Mouse (Mus musculus) liver, embryonic 16.5 days (tissue): ENCODE results near the gene Tiam1. TPM values are rescaled to one million over a fixed set of nuclear protein-coding genes. Genes with fewer than 3 reads are reported as not detected.

ENCODE experiments used
- ATAC-seq: fragments of 200-750 bp; cut with Nextera tagmentation; 2 replicates; pipeline ENCODE4 v1.8.0; 2017; ENCODE audit warnings: low read depth, mild to moderate bottlenecking, moderate number of reproducible peaks, moderate library complexity
- H3K27ac ChIP-seq: fragments of 300-500 bp; sonication (generic); 2 replicates; pipeline ENCODE4 v1.5.1; 2014; ENCODE audit warnings: mild to moderate bottlenecking, low read length
- H3K27me3 ChIP-seq: fragments of 300-500 bp; sonication (generic); 2 replicates; pipeline ENCODE4 v1.6.1; 2014; ENCODE audit warnings: low read depth, low read length, mixed read lengths; ENCODE audit not compliant: control insufficient read depth, insufficient read depth
- H3K36me3 ChIP-seq: fragments of 300-500 bp; sonication (generic); 2 replicates; pipeline ENCODE4 v1.6.1; 2014; ENCODE audit warnings: mild to moderate bottlenecking; ENCODE audit not compliant: control insufficient read depth, insufficient read depth
- H3K4me1 ChIP-seq: fragments of 300-500 bp; sonication (generic); 2 replicates; pipeline ENCODE4 v1.6.1; 2014; ENCODE audit warnings: low read depth, low read length, mixed read lengths; ENCODE audit not compliant: control insufficient read depth
- H3K4me2 ChIP-seq: fragments of 300-500 bp; sonication (generic); 2 replicates; pipeline ENCODE4 v1.6.1; 2014; ENCODE audit warnings: low read depth, low read length, mixed read lengths
- H3K4me3 ChIP-seq: fragments of 300-500 bp; sonication (generic); 2 replicates; pipeline ENCODE4 v1.5.1; 2014; ENCODE audit warnings: low read depth, mild to moderate bottlenecking, low read length
- H3K9ac ChIP-seq: fragments of 300-500 bp; sonication (generic); 2 replicates; pipeline ENCODE4 v1.6.1; 2014; ENCODE audit warnings: low read depth, low read length
- H3K9me3 ChIP-seq: fragments of 300-500 bp; sonication (generic); replicated peaks from 2 replicates; pipeline ENCODE4 v1.6.1; 2016; ENCODE audit warnings: low read length; ENCODE audit not compliant: control insufficient read depth
- WGBS: fragments of 180-500 bp; shearing (Covaris S2); extraction: QIAGEN DNeasy Blood & Tissue Kit; methylation state at CpG from one replicate; pipeline ENCODE4 v1.1.7; 2014; ENCODE audit not compliant: insufficient replicate concordance; 5-methylcytosine and 5-hydroxymethylcytosine counted together
- polyA plus RNA-seq: library from polyadenylated mRNA; unstranded; fragments of >200 nt; fragmentation: Nextera tagmentation; extraction: Ambion mirVana; gene quantifications from 2 replicates; pipeline ENCODE4 v1.2.1, GENCODE M21; 2015

The Tiam1 gene
- polyA plus RNA-seq, 1 experiment from 2014 or later: 4.2 TPM

DNA sequence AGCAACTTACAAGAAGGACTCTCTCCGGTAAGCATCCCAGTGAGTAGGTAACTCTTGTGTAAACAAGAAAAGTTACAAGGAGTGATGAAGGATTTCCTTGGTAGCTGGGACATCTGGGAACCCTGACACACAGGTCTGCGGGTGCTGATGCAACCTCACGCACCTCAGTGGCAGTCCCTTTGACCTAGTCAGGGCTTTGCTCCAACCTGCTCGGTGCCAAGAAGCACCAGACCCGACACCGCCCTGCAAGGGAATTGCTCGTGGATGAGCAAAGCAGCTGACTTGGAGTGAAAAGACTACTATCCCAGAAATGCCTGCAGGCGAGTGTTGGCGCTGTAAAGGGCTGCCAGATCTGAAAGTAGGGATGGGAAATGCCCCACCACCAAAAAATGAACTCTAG is 168.1 kb downstream of the Tiam1 start:
- H3K36me3 ChIP-seq: no peaks in the 10 kb centered on the region
- ATAC-seq: no peak
- no peak overlapping the region for H3K27ac ChIP-seq
- 73% methylated on average over 9 of the region's 9 CpGs for WGBS
- no peaks in the 10 kb centered on the region for H3K4me1 ChIP-seq
- no peak overlapping the region for H3K4me3 ChIP-seq
- H3K4me2 ChIP-seq: no peak overlapping the region
- H3K27me3 ChIP-seq: no peaks in the 10 kb centered on the region
- no peaks in the 10 kb centered on the region for H3K9me3 ChIP-seq
- no peak overlapping the region for H3K9ac ChIP-seq

DNA sequence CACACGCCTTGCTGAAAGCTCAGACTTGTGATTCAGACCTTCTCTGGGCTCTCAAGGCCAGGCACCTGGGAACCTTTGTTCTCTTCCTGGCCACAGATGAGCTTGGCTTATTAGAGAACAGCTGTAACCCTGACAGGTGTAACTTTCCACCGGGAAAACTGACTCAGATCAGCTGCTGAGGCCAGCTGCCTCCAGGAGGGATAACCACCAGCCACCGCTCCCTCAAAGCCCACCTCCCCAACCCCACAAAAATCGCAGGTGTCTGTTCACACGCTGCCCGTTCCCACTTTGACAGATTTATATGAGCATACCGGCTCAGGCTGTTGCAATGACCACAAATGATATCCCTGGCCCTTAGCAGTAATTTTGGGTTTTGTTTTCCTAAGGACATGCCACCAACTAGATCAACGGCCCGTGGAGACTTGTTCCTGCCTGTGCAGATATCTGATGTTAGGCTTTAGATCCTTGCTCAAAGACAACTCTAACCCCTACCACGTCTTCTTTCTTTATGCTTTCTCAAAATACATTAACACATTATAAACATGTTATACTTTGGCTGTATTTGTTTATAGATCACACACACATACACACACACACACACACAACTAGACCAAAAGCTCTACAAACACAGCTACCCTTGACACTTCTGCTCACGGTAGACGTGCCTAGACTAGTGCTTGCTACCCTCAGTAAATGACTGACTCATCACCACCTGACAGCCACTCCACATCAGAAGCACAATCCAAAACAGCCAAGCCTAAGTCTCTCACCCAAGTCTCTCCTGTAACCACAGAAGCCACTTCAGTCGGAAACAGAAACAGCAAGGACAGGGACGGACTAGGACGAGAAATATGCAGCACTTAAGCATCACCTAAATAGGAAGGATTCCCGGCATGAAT is 169.5 kb downstream of the Tiam1 start:
- no peak overlapping the region for H3K27ac ChIP-seq
- H3K9me3 ChIP-seq: no peaks in the 10 kb centered on the region
- H3K9ac ChIP-seq: no peak overlapping the region
- H3K4me3 ChIP-seq: no peak overlapping the region
- 61% methylated on average over 16 of the region's 16 CpGs for WGBS
- H3K36me3 ChIP-seq: no peaks in the 10 kb centered on the region
- H3K4me1 ChIP-seq: no peaks in the 10 kb centered on the region
- H3K4me2 ChIP-seq: no peak overlapping the region
- no peaks in the 10 kb centered on the region for H3K27me3 ChIP-seq
- no peak for ATAC-seq

DNA sequence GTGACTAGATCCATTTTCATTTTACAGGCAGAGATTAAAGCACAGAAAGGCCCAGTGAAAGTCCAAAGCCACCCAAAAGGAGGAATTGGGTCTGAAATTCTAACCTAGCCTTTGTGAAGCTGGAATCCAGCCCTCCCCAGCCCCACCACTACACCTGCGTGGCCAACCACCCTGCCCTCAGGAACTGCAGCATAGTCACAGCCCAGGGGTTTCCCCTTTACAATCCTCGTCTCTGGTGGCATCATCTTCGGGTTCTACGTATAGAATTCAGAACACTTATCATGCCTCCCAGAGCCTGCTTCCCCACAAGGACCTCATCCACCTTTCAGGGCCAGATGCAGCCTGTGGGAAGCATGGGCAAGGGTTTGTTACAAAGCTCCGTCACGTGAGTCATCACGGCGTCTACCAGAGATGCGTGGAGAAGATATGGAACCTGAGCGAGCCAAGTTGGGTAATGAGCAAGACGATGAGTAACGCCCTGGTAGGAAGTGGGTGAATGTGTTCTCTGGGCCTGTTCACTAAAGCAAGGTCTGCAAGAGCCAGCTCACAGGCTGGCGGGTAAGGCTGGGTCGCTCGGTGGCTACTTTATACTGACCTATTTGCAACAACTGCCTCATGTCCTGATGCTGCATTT is 170.6 kb downstream of the Tiam1 start:
- Histone ChIP-seq H3K4me3 (no peak overlapping the region), H3K27me3 (no peaks in the 10 kb centered on the region), H3K4me1 (no peaks in the 10 kb centered on the region), H3K36me3 (no peaks in the 10 kb centered on the region), H3K9me3 (no peaks in the 10 kb centered on the region), H3K9ac (no peak overlapping the region), H3K27ac (no peak overlapping the region), H3K4me2 (no peak overlapping the region)
- WGBS: 45% methylated on average over 15 of the region's 15 CpGs
- ATAC-seq: no peak

DNA sequence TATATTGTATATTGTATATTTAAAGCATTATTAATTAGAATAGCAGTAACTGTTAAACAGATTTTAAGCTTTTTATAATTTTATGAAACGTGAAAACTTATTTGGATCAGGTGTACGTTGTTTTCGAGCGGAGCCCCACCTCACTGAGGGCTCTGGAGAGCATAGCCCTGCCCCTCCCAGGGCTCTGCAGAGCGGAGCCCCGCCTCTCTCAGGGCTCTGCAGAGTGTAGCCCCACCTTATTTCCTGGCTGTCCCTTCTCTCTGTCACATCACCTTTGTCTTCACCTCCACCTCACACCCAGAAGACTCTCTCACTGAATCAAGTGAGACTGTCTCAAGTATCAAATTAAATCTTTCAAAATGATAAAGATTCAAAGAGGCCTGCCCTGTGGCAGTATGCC is 171.6 kb downstream of the Tiam1 start:
- Histone ChIP-seq H3K27ac (no peak overlapping the region), H3K4me3 (no peak overlapping the region), H3K9ac (no peak overlapping the region), H3K4me1 (no peaks in the 10 kb centered on the region), H3K4me2 (no peak overlapping the region), H3K9me3 (no peaks in the 10 kb centered on the region), H3K36me3 (no peaks in the 10 kb centered on the region), H3K27me3 (no peaks in the 10 kb centered on the region)
- 70% methylated on average over 6 of the region's 6 CpGs for WGBS
- ATAC-seq: no peak

DNA sequence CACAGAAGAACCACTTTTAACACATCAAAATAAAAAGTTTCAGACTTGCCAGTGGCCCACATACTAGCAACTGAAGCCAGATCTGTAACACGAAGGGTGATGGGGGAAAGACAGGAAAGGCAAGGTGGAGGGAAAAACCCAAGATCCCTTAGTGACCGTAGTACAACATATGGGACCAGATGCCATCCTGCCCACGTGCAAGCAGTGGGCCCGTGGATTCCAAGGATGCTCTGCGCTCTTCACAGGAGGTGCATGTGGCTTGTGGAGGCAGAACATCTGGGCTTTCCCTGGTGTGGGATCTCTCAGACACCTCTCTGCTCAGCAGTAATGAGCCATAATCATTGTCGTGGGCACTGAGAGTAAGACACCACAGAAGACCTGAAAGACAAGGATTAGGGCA is 175.5 kb downstream of the Tiam1 start:
- Histone ChIP-seq H3K9me3 (no peaks in the 10 kb centered on the region), H3K36me3 (no peaks in the 10 kb centered on the region), H3K4me1 (no peaks in the 10 kb centered on the region), H3K9ac (no peak overlapping the region), H3K27me3 (no peaks in the 10 kb centered on the region), H3K4me3 (no peak overlapping the region), H3K4me2 (no peak overlapping the region), H3K27ac (no peak overlapping the region)
- ATAC-seq: no peak
- WGBS: 71% methylated on average over 6 of the region's 6 CpGs

DNA sequence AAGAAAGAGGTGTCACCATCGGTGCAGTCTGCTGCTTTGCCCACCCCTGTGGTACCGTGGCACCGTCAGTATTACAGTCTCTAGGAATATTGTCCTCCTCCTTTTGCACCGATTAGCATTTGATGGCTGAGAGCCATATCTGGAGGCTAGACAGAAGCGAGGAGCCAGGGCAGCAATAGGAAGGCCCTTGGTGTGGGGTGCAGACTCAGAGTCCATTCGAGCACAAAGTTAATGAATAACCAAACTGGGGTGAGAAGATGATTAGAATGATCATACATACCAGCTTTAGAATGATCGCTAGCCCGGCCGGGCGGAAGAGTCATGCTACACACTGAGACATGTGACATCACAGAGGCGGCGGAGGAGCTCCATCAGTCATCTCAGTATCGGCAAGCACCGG is 180.7 kb downstream of the Tiam1 start:
- Histone ChIP-seq H3K4me2 (no peak overlapping the region), H3K9ac (no peak overlapping the region), H3K27me3 (peaks cover 30% of the 10 kb centered on the region), H3K27ac (no peak overlapping the region), H3K4me3 (no peak overlapping the region), H3K9me3 (no peaks in the 10 kb centered on the region), H3K36me3 (no peaks in the 10 kb centered on the region), H3K4me1 (no peaks in the 10 kb centered on the region; the same call in 1 of the 2 replicates)
- ATAC-seq: peak; percentile 68; the same call in 1 of the 2 replicates
- 80% methylated on average over 14 of the region's 14 CpGs for WGBS

DNA sequence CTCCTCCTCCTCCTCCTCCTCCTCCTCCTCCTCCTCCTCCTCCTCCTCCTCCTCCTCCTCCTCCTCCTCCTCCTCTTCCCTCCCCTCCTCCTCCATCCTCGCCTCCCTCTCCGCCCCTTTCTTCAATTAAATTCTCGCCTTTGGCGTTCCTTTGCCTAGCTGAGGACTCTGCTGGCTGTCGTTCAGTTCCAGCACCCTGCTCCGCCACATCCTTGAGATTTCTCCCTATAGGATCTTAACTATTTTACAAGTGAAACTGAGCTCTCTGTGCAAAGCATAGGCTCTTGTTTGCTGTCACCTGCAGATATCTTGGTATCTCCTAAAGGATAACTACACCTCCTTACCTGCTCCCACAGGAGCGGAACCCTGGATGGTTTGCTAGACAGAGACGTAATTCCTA is 182.7 kb downstream of the Tiam1 start:
- peaks cover 30% of the 10 kb centered on the region for H3K27me3 ChIP-seq
- H3K4me1 ChIP-seq: no peaks in the 10 kb centered on the region; the same call in 1 of the 2 replicates
- H3K4me3 ChIP-seq: no peak overlapping the region
- no peak overlapping the region for H3K9ac ChIP-seq
- peak overlapping the region; percentile 60; the same call in 1 of the 2 replicates for H3K4me2 ChIP-seq
- H3K9me3 ChIP-seq: no peaks in the 10 kb centered on the region
- H3K36me3 ChIP-seq: no peaks in the 10 kb centered on the region
- ATAC-seq: no peak
- H3K27ac ChIP-seq: no peak overlapping the region
- 27% methylated on average over 6 of the region's 8 CpGs for WGBS

DNA sequence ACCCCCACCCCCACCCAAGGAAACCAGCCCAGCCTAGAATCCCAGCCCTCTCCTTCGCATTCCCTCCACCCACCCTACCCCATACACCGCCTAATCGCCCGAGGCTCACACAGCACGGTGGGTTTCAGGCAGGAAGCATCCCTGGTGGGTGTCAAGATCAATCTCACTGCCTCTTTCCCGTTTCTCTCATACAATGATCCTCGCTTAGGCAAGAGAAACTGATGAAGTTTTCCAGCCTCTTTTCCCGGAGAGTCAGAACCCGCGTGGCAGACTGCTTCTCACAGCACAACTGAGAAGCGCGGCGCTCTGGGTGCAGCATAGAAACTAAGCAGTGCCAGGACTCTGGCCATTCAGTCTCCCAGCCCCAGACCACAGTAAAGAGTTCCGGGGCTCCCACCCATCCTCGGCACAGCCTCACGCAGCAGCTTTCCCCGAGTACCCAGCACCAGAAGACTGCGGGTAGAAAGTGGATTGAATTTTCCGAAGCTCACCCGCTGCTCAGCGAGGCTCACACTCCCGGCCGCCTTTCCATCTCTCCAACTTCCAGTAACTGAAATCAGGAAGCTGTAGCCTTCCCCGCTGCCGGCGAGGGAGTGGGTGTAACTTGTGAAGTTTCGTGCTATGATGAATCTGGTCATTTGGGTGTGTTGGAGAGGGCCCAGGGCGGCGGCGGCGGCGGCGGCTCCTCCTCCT is 183.2 kb downstream of the Tiam1 start:
- 1% methylated on average over 33 of the region's 33 CpGs for WGBS
- Histone ChIP-seq H3K27me3 (peaks cover 30% of the 10 kb centered on the region), H3K4me3 (peak overlapping the region; percentile 47), H3K27ac (no peak overlapping the region), H3K4me1 (no peaks in the 10 kb centered on the region; the same call in 1 of the 2 replicates), H3K9me3 (no peaks in the 10 kb centered on the region), H3K4me2 (peak overlapping the region; percentile 60), H3K9ac (no peak overlapping the region), H3K36me3 (no peaks in the 10 kb centered on the region)
- ATAC-seq: no peak
